Mouse (Mus musculus) Muller cell, postnatal 12 days (primary cell): ENCODE measurements around the gene Qrfp.

Experiments
- DNase-seq: peaks from one replicate; pipeline ENCODE4 v3.0.0-alpha.2; 2015; ENCODE audit errors: inconsistent ontology term

The Qrfp gene

GRCm38 (mm10) chr2:31770781-31771441, 39.5 kb downstream of the Qrfp start:
- DNase-seq, result peak; percentile 88

GRCm38 (mm10) chr2:31769631-31770111, 40.7 kb downstream of the Qrfp start:
- DNase-seq, result peak; percentile 58

GRCm38 (mm10) chr2:31769115-31769514, 41.3 kb downstream of the Qrfp start:
- no peak for DNase-seq

- DNase-seq, result no peak
These were observed 42.6 kb downstream of the Qrfp start for GRCm38 (mm10) chr2:31767815-31768214.

GRCm38 (mm10) chr2:31767104-31767503, 43.3 kb downstream of the Qrfp start:
- no peak for DNase-seq

- no peak for DNase-seq
These were observed 47.1 kb downstream of the Qrfp start for GRCm38 (mm10) chr2:31763271-31763670.

GRCm38 (mm10) chr2:31762853-31763252, 47.5 kb downstream of the Qrfp start:
- DNase-seq, result peak; percentile 21

GRCm38 (mm10) chr2:31762155-31762554, 48.2 kb downstream of the Qrfp start:
- peak; percentile 46 for DNase-seq

GRCm38 (mm10) chr2:31761585-31761984, 48.8 kb downstream of the Qrfp start:
- DNase-seq, result no peak

GRCm38 (mm10) chr2:31761115-31761531, 49.3 kb downstream of the Qrfp start:
- DNase-seq, result peak; percentile 32

- peak; percentile 38 for DNase-seq
These were observed 49.9 kb downstream of the Qrfp start for GRCm38 (mm10) chr2:31760486-31760885.

- peak; percentile 96 for DNase-seq
These were observed 50.5 kb downstream of the Qrfp start for GRCm38 (mm10) chr2:31759751-31760460.

- DNase-seq, result no peak
These were observed 51.4 kb downstream of the Qrfp start for GRCm38 (mm10) chr2:31758966-31759365.

- peak; percentile 72 for DNase-seq
These were observed 52.9 kb downstream of the Qrfp start for GRCm38 (mm10) chr2:31757472-31757871.
